Mouse (Mus musculus): Measurements from ENCODE around the gene Lrrc31.

- TF ChIP-seq TCF3 (IDR thresholded peaks at IDR 0.05; ENCODE audit: insufficient read length, low read depth) (no peak), CEBPB (IDR thresholded peaks at IDR 0.05; ENCODE audit: insufficient read depth, poor library complexity, severe bottlenecking) (no peak), MAX (IDR thresholded peaks at IDR 0.05; ENCODE audit: low read depth) (no peak), USF1 (IDR thresholded peaks at IDR 0.05; ENCODE audit: low read depth) (no peak), POLR2A (IDR thresholded peaks at IDR 0.05; ENCODE audit: insufficient read length, low read depth) (no peak), E2F4 (IDR thresholded peaks at IDR 0.05; ENCODE audit: insufficient read depth) (no peak), POLR2AphosphoS2 (IDR thresholded peaks at IDR 0.05; ENCODE audit: insufficient read length, low read depth) (no peak), MYOG (IDR thresholded peaks at IDR 0.05; ENCODE audit: control insufficient read depth in 1 of 3, insufficient read depth in 1 of 3, insufficient read length in 2 of 3, low read depth in 2 of 3) (no peak), REST (IDR thresholded peaks at IDR 0.05; ENCODE audit: insufficient read depth, insufficient read length) (no peak), MYOD1 (IDR thresholded peaks at IDR 0.05; ENCODE audit: control insufficient read depth in 1 of 3, insufficient read length in 2 of 3, low read depth in 2 of 3) (no peak)
Observed at GRCm38 (mm10) chr3:30748316-30748715, 48.7 kb upstream of the Lrrc31 start.
